Mouse (Mus musculus) lung, embryonic 15.5 days (tissue): Measurements from ENCODE around the gene Kif5c. TPM values are rescaled to one million over a fixed set of nuclear protein-coding genes. Genes with fewer than 3 reads are reported as not detected.

ENCODE experiments used
- ATAC-seq: fragments of 200-750 bp; cut with Nextera tagmentation; 2 replicates; pipeline ENCODE4 v1.8.0; 2017; ENCODE audit warnings: moderate number of reproducible peaks, borderline replicate concordance; ENCODE audit not compliant: low FRiP score, low TSS enrichment; ENCODE audit errors: extremely low read depth
- H3K27ac ChIP-seq: fragments of 300-500 bp; sonication (generic); 2 replicates; pipeline ENCODE4 v1.5.1; 2015; ENCODE audit warnings: moderate library complexity, mild to moderate bottlenecking, inconsistent platforms
- H3K27me3 ChIP-seq: fragments of 300-500 bp; sonication (generic); 2 replicates; pipeline ENCODE4 v1.6.1; 2015; ENCODE audit warnings: inconsistent platforms
- H3K36me3 ChIP-seq: fragments of 300-500 bp; sonication (generic); 2 replicates; pipeline ENCODE4 v1.6.1; 2015; ENCODE audit warnings: inconsistent platforms
- H3K4me1 ChIP-seq: fragments of 300-500 bp; sonication (generic); 2 replicates; pipeline ENCODE4 v1.6.1; 2015; ENCODE audit warnings: inconsistent platforms
- H3K4me2 ChIP-seq: fragments of 300-500 bp; sonication (generic); 2 replicates; pipeline ENCODE4 v1.6.1; 2015; ENCODE audit warnings: inconsistent platforms, mild to moderate bottlenecking, moderate library complexity
- H3K4me3 ChIP-seq: fragments of 300-500 bp; sonication (generic); 2 replicates; pipeline ENCODE4 v1.5.1; 2015; ENCODE audit warnings: mild to moderate bottlenecking, inconsistent platforms
- H3K9ac ChIP-seq: fragments of 300-500 bp; sonication (generic); 2 replicates; pipeline ENCODE4 v1.6.1; 2015; ENCODE audit warnings: inconsistent platforms
- H3K9me3 ChIP-seq: fragments of 300-500 bp; sonication (generic); 2 replicates; pipeline ENCODE4 v1.6.1; 2016; ENCODE audit warnings: inconsistent platforms
- WGBS: fragments of 180-500 bp; shearing (Covaris S2); methylation state at CpG from one replicate; pipeline ENCODE4 v1.1.7; 2015; 5-methylcytosine and 5-hydroxymethylcytosine counted together
- polyA plus RNA-seq: library from polyadenylated mRNA; unstranded; fragments of >200 nt; fragmentation: Nextera tagmentation; extraction: Ambion mirVana; gene quantifications from 2 replicates; pipeline ENCODE4 v1.2.1, GENCODE M21; 2015

Gene Kif5c
- polyA plus RNA-seq, 1 experiment from 2014 or later, result 1.2 TPM

DNA sequence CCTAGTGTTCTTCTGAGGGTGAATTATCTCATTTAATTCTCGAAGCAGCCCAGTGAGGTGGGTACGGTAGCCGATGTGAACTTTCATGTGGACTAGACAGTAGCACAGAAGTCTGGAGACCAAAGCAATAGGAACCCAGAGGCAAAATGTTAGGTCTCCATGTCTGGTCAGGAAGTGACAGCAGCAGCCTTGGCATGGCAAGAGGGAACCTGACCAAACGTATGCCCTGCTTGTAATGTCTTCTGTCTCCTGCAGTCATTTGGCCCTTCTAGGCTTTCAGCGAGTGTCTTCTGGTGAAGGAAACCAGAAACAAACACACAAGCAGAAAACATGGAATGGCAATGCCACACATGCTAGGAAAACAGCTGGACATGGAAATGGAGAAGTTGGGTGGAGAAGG lies 197.5 kb downstream of the Kif5c start:
- no peak for ATAC-seq
- Histone ChIP-seq H3K9me3 (no peaks in the 10 kb centered on the region), H3K9ac (no peak overlapping the region), H3K36me3 (no peaks in the 10 kb centered on the region), H3K4me3 (no peak overlapping the region), H3K4me1 (peaks cover 16% of the 10 kb centered on the region), H3K4me2 (no peak overlapping the region), H3K27me3 (no peaks in the 10 kb centered on the region), H3K27ac (no peak overlapping the region)
- WGBS, result 84% methylated on average over 5 of the region's 5 CpGs

DNA sequence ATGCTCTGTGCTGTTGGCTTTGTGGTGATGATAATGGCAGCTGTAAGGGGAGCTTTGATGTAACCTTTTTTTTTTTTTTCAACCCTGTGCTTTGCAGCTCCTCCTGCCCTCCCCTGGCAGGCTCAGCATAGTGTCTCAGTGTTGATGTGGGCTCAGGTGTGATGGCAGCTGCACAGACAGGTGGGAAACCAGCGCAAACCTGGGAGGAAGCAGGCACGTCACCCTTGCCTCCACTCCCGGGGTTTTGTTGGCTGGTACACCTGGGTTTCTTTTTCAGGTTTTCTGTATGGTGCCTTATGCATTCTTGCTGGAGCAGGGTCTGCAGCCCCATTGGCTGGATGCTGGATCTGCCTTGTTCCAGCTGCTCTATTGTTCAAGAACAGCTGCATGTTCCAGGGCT lies 198.1 kb downstream of the Kif5c start:
- ATAC-seq, result no peak
- WGBS, result 87% methylated on average over 3 of the region's 3 CpGs
- no peak overlapping the region for H3K27ac ChIP-seq
- H3K36me3 ChIP-seq, result no peaks in the 10 kb centered on the region
- no peak overlapping the region for H3K4me2 ChIP-seq
- H3K27me3 ChIP-seq, result no peaks in the 10 kb centered on the region
- peaks cover 10% of the 10 kb centered on the region for H3K4me1 ChIP-seq
- H3K9ac ChIP-seq, result no peak overlapping the region
- H3K4me3 ChIP-seq, result no peak overlapping the region
- no peaks in the 10 kb centered on the region for H3K9me3 ChIP-seq

- 68% methylated on average over 5 of the region's 5 CpGs for WGBS
- no peaks in the 10 kb centered on the region for H3K27me3 ChIP-seq
- H3K27ac ChIP-seq, result no peak overlapping the region
- no peaks in the 10 kb centered on the region for H3K9me3 ChIP-seq
- H3K4me1 ChIP-seq, result peaks cover 8% of the 10 kb centered on the region; the same call in 1 of the 2 replicates
- no peaks in the 10 kb centered on the region for H3K36me3 ChIP-seq
- H3K4me3 ChIP-seq, result no peak overlapping the region
- ATAC-seq, result no peak
- H3K4me2 ChIP-seq, result no peak overlapping the region
- H3K9ac ChIP-seq, result no peak overlapping the region
These were observed 199.0 kb downstream of the Kif5c start for GRCm38 (mm10) chr2:49818126-49818525.

- Histone ChIP-seq H3K27ac (no peak overlapping the region), H3K4me1 (no peaks in the 10 kb centered on the region), H3K4me2 (no peak overlapping the region), H3K9me3 (no peaks in the 10 kb centered on the region), H3K27me3 (no peaks in the 10 kb centered on the region), H3K4me3 (no peak overlapping the region), H3K36me3 (no peaks in the 10 kb centered on the region), H3K9ac (no peak overlapping the region)
- ATAC-seq, result no peak
- 44% methylated on average over 1 of the region's 1 CpGs for WGBS
These were observed 203.2 kb downstream of the Kif5c start for GRCm38 (mm10) chr2:49822312-49822711.

Other genes starting within 250 kb of the Kif5c start
- gene Epc2, start 167.8 kb upstream of the Kif5c start, polyA plus RNA-seq, result 6.4 and 6.5 TPM in 2 replicates
- 2.0 and 2.5 TPM in 2 replicates for gene Lypd6b, start 168.4 kb downstream of the Kif5c start, polyA plus RNA-seq